Mouse (Mus musculus) Patski (cell line): ENCODE measurements at regions not wholly inside any gene's neighbourhood (a gene's known extent, or its start where the extent isn't known, plus 50 kb on each side); places are given as distances from the start of the nearest gene placed in this dataset.

Experiments
- ATAC-seq: fragments of 100-300 bp; one replicate; pipeline ENCODE4 v1.8.0; 2021
- CTCF ChIA-PET: fragments of 350-600 bp; sonication (Branson Sonifier 250); formaldehyde crosslinking; loops from one replicate; lab custom pipeline; 2022; ENCODE audit warnings: inconsistent platforms; lab: Charles Lee
- POLR2A ChIA-PET: fragments of 350-600 bp; sonication (Branson Sonifier 250); formaldehyde crosslinking; loops from one replicate; lab custom pipeline; 2022; ENCODE audit warnings: antibody characterized with exemption, inconsistent platforms; lab: Charles Lee
- DNase-seq: peaks from one replicate; pipeline ENCODE4 v3.0.0-alpha.2; 2011; ENCODE audit warnings: low read depth, low spot score
- H3K27me3 ChIP-seq: fragments of 371-371 bp; one replicate; pipeline ENCODE4 v1.5.1; 2021
- CTCF ChIP-seq: fragments of 100-300 bp; IDR thresholded peaks from one replicate; pipeline ENCODE4 v1.5.1; 2021
- in situ Hi-C: fragments of 300-500 bp; cut with MboI; formaldehyde crosslinking; loops from 3 replicates; pipeline ENCODE4 v1.11.1; 2018; ENCODE audit warnings: low pct_unique_long_range_greater_than_20kb, mixed read lengths

DNA sequence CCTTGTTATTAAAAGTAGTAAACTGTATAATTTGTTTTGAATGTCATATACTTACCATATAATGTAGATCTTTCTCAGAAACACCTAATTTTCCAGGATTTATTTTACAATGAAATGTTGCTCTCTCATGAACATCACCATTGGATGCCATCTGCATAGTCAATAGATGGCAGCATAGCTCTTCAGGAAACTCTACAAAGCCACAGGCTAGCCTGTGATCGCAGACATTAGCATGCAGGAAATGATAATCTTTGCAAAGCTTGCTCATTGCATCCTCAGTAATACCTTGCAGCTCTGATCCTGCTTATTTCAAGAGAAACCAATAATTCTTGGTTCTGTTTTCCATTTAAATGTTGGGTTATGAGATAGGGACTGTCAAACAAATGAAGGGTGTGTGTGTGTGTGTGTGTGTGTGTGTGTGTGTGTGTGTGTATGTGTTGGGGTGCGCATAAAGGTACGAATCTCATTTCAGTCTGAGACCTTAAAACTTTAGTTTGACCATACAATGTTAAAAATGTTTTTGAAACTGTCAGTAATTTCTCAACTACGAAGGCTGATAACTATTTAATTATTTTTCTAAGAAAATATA lies 1595.1 kb upstream of the Pcdh10 start:
- ChIA-PET POLR2A (no interaction called here), CTCF (no interaction called here)
- no peak for DNase-seq
- in situ Hi-C loops: loop anchor here (25.0 kb wide), 1 partner anchor 1129 kb away; no protein-coding TSS in a partner anchor
- TF ChIP-seq CTCF: peak; percentile 38
- ATAC-seq: no peak
- no peaks in the 10 kb centered on the region for H3K27me3 ChIP-seq

DNA sequence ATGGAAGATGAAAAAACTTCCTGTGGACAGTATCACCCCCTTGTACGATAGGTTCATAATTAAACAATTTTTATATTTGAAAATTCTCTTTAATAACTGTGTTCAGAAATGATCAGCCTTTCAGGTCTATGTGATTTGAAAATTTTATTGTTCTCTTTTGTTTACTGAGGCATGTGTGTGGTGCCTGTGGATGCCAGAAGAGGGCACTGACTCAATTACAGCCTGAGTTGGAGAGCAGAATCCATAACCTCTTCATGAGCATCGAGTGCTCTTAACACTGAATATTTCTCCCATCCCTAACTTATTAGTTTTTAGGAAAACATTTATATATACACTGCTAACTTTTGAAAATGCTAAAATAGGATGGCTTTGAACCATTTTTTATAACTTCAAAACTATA lies 1594.0 kb upstream of the Pcdh10 start:
- ChIA-PET POLR2A (no interaction called here), CTCF (no interaction called here)
- peak; percentile 7 for TF ChIP-seq CTCF
- ATAC-seq (no peak), DNase-seq (no peak)
- no peaks in the 10 kb centered on the region for H3K27me3 ChIP-seq
- in situ Hi-C loops: loop anchor here (25.0 kb wide), 1 partner anchor 1128 kb away; no protein-coding TSS in a partner anchor
